Mouse (Mus musculus): Measurements from ENCODE around the gene Isg15.
A peak's percentile ranks its signal among the peaks of the same experiment; 100 is the strongest.

Gene Isg15

DNA sequence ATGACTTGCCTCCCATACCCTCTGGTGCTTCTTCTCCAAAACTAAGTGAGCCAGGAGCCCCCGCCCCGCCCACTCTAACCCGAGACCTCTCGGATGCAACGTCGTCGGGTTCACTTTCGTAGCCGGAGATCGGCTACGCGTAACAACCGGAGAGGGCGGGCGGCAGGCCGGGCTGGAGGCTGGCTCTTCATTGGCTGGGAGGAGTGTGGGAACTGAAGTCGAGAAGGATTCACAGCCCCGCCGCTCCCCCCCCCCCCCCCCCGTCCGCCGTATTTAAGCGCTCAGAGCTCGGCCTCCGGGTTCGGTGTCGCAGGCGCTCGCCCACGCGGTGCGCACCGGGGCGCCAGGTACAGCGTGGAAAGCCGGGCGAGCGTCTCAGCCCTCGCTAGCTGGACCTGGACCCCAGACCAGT is 2.4 kb upstream of the Isg15 start, which contains the start of gene AW011738:
TSS of gene AW011738 (plus strand) at position 304 of the 412 bp plus-strand sequence.
- peak; percentile 86 for DNase-seq

DNA sequence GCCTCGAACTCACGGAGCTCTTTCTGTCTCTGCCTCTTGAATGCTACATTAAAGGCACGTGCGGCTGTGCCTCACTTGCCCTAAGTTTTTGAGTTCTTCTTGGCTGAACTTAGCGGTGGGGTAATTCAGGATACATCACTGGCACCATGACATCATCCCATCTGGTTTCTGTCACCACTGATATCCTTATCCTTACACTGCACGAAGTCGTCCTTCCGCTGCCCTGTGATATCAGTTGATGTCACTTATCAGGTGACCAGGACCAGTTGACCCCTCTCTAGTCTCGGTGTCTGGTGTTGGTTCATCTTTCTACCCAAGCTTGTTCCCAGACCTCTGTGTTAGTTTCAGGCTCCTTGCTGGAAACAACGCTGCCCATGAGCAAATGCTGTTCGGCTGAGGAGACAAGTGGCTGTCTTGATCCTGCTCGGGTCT is 1.9 kb upstream of the Isg15 start:
- no peak for DNase-seq

DNA sequence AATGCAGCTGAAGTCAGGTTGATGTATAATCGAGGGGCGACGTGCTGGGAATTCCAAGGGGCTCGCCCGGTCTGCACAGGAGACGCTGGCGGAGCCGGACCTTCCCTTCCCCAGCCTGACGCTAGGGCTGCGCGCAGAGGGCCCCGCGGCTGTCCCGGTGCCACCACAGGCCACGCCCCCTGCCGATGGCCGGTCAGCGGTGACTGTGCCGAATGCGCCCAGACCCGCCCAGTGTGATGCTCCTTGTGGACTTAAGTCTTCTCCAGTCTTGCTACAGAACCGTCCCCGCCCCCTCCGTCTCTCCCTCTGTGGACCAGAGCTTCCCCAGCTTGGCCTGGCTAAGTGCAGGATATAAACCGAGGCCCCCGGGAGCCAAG is 2.8 kb downstream of the Isg15 start:
- DNase-seq = peak; percentile 97

DNA sequence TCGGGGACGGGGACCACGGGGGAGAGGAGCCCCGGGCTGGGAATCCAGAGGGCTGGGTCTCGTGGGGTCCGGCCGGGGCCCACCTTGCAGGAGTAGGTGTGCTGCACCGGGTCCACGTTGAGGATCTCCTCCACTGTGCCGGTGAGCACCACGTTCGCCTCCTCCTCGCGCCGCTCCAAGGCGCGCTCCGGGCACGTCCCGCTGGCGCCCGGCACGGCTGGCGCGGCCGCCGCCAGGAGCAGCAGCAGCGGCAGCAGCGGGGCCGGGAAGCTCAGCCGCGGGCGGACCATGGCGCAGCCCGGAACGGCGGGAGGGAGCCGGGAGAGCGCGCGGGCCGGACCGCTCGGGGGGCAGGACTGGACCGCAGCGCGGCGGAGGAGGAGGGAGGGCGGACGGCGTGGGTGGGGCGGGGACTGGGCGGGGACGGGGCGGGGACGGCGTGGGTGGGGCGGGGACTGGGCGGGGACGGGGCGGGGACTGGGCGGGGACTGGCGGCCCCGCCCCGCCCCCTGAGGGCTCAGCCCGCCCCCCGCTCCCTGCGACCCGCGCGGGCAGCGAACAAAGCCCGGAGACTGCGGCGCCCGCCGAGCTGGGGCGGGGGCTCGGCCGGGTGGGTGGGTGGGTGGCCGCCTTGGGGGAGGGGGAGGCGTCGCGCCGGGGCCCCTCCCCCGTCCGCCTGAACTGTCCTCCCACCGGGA is 3.3 kb downstream of the Isg15 start, which contains the start of gene Agrn:
TSS of gene Agrn (minus strand) at position 358 of the 698 bp plus-strand sequence.
- DNase-seq = peak; percentile 88

DNA sequence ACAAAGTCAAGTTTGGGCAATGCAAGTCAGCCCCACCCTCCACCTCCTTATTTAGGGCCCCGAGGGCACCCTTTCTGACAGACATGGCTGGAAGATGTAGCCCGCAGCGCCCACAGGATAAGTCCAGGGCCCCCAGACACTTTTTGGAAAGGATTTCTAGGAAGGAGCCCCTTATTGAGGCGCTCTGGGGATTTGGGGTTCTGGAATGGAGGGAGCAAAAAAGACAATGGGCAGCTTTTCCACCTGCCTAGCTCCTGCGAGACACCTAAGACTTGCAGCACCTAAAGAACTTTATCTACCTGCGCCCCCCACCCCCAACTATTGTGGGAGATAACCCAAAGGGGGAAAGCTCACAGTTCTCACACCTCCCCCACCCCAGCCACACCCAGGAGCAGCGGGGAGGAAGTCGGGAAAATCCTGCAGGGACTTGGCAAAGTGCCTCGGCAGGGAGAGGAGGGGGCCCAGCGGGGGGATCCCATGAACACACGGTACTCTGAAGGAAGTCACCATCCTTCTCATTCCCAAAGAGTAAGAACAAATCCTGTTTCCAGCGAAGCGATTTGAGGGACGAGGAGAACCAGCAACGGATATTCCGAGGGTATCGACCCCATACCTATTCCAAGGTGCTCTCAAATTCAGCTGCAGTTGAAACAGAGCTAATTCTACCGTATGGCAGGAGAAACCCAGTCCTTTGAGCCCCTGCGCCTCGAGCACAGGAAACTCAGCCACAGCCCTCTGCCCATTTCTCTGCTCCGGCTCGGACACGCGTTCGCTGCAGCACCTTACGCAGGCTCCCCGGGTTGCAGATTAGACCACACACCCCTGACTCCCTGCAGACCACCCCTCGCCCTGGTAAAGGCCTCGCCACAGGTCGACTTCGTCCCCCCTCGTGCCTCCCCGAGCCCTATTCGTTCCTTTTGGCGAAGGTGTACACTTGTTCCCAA is 4.4 kb downstream of the Isg15 start:
- DNase-seq = peak; percentile 90

DNA sequence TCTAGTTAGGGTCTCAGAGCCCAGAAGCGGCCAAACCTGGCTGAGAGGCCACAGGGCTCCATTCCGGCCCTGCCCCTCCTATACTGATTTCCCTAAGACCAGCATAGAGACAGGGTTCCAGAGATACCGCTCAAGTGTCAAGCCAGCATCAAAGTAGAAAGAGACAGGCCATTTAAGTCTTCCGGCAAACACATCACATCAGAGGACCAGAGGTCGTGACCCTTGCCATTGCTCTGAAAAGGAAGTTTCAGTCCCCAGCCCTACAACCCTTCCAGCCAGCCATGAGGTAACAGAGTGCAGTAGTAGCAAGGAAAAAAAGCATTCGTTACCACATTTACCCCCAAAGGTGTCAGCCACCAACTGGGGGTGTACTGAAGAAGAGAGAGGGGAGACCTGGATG is 6.3 kb downstream of the Isg15 start:
- DNase-seq = no peak

DNA sequence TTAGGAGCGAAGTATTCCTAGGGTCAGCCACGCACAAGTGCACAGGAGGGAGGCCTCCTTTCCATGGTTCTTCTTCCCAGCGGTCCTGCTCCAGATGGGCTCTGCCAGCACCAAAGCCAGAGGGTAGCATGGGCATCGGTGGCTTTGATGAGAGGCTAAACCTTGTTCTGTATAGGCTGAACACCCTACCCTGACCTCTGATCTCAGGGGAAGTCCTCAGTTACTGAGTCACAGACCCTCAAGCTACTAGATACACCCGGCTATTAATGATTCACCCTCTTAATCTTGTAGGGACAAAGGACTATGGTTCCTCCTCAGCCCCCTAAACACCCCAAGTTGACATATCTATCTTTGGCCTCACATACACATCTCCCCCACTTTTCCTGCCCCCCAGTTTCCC is 6.7 kb downstream of the Isg15 start:
- DNase-seq = no peak

DNA sequence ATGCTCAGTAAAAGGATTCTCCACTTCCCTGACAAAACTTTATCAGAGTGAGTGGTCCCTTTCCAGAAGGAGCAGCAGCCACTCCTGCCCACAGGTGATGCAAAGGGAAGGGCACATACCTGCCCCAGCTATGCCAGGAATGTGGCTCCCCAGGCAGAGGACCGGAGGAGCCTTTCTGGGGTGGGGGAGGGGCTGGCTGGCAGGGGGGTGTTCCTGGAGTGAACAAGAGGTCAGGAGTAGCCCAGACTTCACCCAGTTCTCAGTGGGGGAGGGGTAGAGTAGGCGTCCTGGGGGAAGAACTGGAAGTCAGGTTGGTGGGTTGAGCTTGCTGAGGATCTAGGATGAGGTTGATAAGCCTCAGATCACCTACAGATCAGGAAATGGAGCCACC is 7.4 kb downstream of the Isg15 start:
- peak; percentile 77 for DNase-seq

DNA sequence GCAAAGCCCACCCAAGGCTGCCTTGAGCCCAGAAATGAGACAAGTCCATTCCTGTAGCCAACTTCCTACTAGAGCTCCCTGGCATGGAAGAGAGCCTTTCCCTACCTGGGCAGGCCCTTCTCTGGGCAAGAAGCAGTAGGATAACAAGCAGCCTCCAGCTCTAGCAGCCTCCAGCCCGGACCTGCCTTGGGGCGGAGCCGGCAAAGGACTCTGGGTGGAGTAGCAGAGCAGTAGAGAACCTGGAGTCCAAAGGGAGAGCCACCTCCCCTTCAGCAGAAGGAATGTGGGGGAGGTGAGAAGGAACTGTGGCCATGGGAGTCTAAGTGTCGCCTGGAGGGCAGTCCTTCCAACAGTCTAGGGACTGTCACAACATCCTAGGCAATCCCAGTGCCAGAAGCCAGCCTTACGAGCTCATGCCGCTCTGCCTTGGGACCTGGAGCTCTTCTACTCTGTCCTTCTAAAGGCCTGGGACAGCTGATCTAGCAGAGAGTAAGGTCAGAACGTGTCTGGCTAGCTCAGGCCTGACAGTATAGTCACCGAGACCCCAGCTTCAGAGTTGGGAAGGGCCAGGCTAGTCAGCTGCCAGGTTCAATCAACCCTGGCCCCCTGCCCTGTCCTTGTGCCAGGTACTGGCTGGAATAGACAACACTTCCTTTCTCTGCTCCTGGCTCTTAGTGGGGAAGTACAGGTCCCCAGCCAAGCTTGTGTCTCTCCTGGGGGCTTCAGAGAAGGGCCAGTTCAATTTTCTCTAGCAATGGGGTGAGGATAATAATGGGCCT is 8.0 kb downstream of the Isg15 start:
- peak; percentile 81 for DNase-seq

DNA sequence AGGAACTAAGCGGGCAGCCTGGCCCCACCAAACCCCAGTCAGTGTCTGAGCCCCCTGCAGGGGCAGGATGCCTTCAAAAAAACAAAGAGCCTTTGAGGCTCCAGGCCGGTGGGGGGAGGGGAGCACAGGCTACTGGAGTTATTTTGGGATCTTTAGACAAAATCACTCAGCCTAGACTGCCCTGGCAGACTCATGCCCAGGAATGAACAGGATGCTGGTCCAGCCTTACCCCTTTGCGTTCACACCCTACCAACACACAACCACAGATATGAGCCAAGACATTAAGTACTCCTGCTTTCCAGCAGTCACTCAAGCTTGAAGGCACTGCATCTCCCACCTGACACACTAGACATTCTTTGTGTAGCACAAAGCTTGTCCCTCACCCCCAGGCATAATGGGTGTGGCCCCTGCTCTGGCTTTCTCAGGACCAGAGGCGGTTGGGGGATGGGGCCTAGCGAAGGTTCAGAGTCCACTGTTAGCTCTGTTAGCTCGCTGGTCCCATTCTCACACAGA is 11.8 kb downstream of the Isg15 start:
- DNase-seq = peak; percentile 77

DNA sequence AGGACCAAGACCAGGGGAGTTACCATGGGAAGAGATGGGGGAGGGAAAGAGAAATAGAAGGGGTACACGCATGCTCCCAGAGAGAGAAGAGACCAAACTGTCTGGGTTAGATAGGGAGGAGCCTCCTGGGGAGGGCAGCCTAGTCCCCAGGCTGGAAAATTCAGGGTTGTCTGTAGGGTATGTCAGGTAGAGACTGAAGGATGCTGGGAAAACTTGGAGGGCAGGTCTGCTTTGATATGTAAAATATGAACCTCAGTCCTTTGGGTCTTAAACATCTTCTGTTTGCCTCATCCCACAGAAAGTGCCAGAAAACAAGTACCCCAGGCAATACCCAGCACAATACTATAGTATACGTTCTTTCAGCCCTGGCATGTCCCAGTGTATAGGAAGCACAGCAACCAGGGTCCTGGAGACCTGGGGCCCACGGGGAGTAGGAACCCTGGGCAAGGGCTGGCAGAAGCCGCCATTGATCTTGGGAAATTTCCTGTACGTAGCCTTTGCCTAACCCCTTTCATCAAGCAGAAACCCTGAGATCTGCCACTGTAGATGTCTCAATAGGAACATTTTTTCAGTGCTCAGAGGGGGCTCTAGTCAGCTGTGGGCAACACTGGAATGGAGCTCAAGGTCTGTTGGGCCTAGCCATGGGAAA is 12.3 kb downstream of the Isg15 start:
- no peak for DNase-seq

DNA sequence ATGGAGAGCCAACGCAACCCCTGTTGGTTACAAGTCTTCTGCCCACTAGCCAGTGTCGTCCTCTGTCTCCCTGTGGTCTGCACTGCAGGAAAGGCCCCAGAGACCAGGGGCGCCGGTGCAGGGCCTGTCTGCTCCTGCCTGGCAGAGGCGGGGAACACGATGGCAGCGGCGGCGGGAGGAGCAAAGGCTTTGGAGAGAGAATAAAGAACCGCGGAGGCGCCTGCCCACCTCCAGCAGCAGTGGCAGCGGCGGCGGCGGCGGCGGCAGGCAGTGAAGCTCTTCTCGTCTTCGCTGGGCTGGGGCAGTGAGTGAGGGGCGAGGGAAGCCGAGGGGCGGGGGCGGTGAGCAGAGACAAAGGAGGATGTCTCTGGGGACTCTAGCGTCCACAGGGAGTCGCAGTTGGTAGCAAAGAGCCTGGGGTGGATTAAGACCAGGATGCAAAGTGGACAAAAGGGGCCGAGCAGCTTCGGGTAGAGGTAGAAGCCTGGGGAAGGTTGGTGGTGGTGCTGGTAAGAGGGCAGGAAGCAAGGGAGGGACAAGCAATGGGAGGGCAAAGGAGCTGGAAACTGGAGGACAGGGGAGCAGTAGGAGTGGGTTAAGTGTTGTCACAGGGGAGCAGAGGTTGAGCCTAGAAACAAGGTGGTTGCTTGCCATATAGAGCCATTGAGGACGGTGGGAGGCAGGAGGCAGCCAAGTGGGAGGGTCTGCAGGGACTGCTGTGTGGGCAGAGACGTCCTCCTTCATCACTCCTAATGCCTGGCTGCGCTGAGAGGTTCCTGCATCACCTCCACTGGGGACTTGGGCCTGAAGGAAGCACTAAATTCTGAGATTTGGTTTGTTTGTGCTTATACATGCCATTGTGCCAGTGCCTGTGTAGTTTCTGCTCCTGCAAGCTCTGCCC is 14.4 kb downstream of the Isg15 start:
- DNase-seq = no peak

DNA sequence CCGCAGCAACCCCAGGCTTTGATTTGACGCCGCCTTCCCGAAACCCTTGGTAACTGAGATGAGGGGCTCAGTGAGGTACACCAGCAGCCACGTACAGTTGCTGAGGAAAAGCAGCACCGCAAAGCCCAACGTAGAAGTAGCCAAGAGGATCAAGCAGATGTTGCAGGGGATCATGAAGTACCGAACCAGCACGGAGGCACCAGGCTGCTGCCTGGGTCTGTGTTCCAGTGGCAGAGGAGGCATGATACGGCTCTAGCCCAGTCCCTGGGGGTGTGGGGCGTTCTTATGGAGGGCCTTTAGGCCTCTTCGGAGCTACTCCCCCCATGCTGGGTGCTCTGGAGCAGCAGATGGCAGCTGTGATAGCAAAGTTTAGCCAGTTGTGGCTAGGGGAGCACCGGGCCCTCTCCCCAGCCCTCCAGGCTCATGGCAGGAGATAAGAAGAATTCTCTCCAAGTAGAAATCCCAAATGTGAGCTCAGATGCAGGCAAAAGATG is 15.1 kb downstream of the Isg15 start:
- DNase-seq = no peak

DNA sequence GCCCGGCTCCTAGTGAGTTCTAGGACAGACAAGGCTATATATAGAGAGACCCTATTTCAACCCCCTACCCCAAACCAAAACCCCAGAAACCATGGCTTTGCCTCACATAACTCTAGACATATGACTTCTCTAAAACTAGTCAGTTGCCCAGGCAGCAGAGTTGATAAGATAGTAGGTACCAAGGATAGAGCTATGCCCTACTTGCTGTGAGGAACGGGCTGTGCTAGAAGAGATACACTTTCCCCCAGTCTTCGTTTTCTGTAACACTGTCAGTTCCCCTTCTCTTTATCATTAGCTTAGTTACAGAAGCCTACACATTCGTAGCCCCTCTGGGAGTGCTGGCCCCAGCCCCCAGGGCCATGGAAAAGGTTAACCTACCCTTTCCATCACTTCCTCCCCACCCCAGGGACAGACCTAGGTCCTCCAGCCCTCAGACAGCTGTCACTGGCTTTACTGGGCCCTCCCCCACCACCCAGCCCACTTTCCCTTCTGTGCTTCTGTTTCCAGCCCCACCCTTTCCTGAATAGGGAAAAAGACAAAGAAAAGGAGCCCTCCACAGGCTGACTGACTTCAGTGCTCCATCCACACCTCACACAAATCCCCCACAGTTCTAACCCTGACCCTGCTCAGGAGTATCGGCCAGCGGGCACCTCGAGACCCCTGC is 16.2 kb downstream of the Isg15 start:
- peak; percentile 49 for DNase-seq

DNA sequence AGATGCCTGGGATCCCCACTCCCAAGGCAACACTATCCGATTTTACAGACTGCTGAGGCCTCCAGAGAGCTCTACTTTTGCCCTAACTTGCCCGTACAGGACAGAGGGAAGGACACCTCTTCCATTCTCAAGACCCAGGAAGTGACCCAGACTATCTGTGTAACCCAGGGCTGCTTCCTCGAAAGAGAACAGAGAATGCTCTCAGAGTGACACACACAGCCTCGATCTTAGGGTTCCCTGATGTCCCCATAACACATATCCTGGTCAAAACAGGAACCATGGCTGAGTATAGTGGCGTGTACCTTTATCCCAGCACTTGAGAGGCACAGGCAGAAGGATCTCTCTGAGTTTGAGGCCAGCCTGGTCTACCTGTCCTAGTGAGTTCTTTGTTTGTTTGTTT is 16.9 kb downstream of the Isg15 start:
- no peak for DNase-seq

DNA sequence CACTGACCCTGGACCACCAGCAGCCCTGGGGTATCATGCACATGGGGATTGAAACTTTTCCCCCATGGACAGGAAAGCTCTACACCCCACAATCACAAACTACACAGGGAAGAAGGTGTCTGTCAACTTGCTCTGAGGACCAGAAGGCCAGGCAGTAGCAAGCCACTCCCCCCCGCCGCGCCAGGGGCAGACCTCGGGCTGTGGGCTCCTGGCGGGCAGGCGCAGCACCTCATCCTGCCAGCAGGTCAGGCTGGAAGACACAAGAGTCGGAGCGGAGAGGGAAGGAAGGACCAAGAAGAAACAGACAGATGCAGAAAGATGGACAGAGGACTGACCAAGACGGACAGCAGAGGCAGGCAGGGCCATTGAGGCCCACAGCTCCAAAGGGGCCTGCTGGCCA is 23.0 kb downstream of the Isg15 start:
- no peak for DNase-seq

DNA sequence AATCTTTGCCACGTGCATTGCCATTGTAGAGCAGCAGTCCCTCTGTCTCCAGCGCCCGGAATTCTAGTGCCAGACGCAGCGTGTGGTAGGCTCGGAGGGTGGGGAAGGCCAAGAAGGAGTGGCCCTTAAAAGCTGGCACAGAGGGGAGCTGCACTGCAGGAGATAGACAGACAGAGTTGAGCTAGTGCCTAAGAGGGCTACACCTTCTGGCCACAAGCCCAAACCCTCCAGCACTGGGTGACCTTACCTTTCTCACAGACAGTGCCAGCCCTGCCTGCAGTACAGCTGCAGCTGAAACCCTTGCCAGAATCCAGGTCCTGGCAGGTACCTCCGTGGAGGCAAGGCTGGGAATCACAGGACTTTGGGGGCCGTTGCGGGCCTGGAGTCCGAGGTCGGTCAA is 28.8 kb downstream of the Isg15 start:
- DNase-seq = peak; percentile 6

DNA sequence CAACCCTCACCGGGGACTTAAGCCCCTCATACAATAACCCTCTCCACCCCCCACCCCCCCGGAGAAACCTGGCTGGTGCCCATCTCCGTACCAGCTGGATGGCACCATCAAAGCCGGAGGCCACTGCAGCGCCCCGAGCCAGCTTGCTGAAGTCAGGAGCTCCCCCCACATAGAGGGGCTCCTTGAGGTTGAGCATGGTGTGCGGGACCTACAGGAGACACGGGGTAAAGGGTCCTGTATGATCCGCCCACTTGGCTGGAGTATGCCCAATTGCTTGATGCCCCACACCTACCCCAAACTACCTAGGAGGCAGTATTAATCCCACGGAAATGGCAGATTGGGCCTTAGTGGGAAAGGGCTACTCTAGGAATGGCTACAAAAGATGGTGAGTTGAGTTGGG is 31.5 kb downstream of the Isg15 start:
- no peak for DNase-seq

DNA sequence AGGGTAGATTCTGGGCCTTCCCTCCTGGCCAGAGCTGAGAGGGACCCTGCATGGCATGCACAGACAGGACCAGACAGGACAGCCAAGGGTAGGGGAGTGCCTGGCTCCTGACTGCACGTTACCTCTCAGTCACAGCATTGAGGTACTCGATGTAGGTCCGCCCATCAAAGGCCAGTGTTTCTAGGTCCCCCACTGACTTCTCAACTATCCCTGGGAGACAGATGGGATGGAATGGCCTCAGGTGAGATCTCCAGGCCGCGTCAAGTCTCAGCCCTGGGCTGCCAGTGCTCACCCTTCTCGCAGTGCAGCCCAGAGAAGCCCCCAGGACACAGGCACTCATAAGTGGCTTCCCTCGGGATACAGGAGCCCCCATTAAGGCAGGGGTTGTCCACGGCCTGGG is 32.0 kb downstream of the Isg15 start:
- no peak for DNase-seq

DNA sequence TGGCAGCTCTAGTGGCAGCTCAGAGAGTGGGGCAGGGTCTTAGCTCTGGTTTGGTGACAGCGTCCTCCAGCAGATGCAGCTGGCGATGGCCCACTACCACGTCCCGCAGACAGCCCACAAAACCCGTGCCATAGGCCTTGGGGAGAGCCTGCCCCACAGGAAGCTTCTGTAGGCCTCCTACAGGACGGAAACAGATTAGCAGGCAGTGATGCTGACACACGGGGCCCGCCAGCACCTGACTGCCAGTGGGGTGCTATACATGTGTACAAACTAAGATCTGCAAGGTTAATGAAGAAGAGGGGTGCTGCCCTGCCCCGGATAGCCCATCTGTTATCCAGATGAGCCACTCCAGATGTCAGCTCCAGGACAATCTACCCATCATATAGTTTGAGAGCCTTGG is 34.1 kb downstream of the Isg15 start:
- DNase-seq = no peak

DNA sequence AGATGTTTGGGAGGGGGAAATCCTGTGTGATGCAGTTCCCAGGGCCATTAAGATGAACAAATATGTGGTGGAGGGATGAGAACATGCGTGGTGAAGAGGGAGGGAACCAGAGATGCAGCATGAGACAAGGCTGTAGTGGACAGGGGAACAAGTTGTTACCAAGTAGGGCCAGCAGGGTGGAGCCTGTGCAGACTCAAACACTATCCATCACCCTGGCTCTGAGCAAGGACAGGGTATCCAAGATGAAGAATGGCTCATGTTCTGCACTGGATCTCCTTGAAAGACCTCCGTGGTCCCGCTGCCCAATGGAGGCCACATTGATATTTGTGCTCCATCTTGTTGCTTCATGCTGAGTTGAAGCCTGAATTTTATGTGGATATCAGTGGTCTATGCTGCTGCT is 45.8 kb downstream of the Isg15 start:
- DNase-seq = no peak
